Comparison of ENCODE assay signal across 10 mouse cellular contexts in the genomic region with DNA sequence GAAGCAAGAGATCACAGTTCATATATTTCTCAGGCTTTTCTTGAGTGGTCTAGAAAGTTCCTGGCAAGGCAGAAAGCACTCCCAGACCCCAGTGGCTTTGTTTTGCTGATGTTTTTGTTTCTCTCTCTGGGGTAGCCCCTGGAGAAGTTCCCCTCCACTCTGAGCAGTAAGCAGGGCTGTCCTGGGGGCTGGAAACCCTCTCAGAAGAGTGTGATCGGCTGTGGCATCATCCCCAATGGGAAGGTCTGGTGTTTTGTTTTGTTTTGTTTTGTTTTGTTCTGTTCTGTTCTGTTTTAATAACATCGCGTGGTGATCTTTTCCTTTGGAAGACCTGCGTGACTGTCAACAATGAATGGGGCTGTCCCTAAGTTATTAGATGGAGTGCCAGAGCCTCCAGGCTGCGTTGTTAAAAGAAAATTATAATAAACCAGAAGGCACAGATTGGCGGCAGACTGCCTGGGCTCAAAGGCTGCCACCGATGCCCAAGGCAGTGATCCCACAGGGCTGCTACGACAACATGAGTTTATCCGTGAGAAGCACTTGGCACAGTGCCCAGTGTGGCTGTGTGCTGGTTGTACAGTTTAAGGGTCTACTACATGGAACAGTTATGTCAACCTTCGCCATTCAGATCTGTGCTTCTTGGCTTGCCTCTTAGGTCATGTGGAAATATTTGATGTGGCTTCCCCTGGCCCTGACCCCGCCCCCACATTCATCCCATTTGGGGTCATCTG. TPM values are rescaled to one million over a fixed set of nuclear protein-coding genes. Genes with fewer than 3 reads are reported as not detected.
DNase-seq lines count a peak whose midpoint lies in the region; ATAC-seq and TF ChIP-seq lines count a peak whose summit lies in the region.
"Had no signal": no experiment of that assay in that cellular context is flagged by ENCODE, and none has a peak within 500 bp of the region (broad histone marks: within the 10 kb centered on the region; RNA-seq: fewer than 3 reads in every experiment).

No protein-coding gene starts in this region.

- no peaks in the 10 kb centered on the region for H3K9me3 ChIP-seq in hindbrain, embryonic 14.5 days (ENCODE audit: control insufficient read depth, low read length)
- no peaks in the 10 kb centered on the region for H3K9me3 ChIP-seq in midbrain, embryonic 16.5 days (replicated peaks; ENCODE audit: control insufficient read depth, low read length, poor library complexity, severe bottlenecking)
- H3K9me3 ChIP-seq: G1E had no signal

- peak; percentile 89 for DNase-seq in heart, adult 11 months
- DNase-seq in heart, postnatal 36 days, result no peak
- peak; percentile 22 for DNase-seq in urinary bladder, postnatal 14 days (ENCODE audit: low spot score)
- no peak for DNase-seq in urinary bladder, postnatal 10 days (ENCODE audit: low spot score)
- peak; percentile 76 for DNase-seq in hindbrain, embryonic 14.5 days (ENCODE audit: low spot score)
- no peak for DNase-seq in urinary bladder, postnatal 25 days (ENCODE audit: low spot score)
- no peak for DNase-seq in thymus, adult 2 months

- TF ChIP-seq POLR2A in thymus, adult 2 months (IDR thresholded peaks at IDR 0.05; ENCODE audit: control insufficient read depth, extremely low read depth, insufficient read depth, low read length, poor library complexity), result no peak

- intact Hi-C loops in heart, postnatal 36 days (cut with DNase I), result no loop called here

- no peak for TF ChIP-seq CTCF in thymus, adult 2 months (IDR thresholded peaks at IDR 0.05; ENCODE audit: borderline replicate concordance, control insufficient read depth, extremely low read depth, insufficient read depth, low read length, poor library complexity)

- H3K4me2 ChIP-seq in hindbrain, embryonic 14.5 days (replicated peaks), result 0 out of 2 replicates have a peak overlapping the region, but pooled peaks have one; percentile 19
- H3K4me2 ChIP-seq in midbrain, embryonic 16.5 days (ENCODE audit: low read length), result peak overlapping the region; percentile 0; the same call in 1 of the 2 replicates

- ATAC-seq in hindbrain, embryonic 14.5 days (ENCODE audit: low FRiP score), result peak; percentile 88
- peak; percentile 86 for ATAC-seq in midbrain, embryonic 16.5 days

- 0 out of 2 replicates have a peak overlapping the region, but pooled peaks have one; percentile 21 for H3K27ac ChIP-seq in hindbrain, embryonic 14.5 days
- H3K27ac ChIP-seq in midbrain, embryonic 16.5 days (ENCODE audit: low read length), result no peak overlapping the region
- no peak overlapping the region for H3K27ac ChIP-seq in thymus, adult 2 months (ENCODE audit: control insufficient read depth, insufficient read depth, low read length)

- no peak overlapping the region for H3K4me3 ChIP-seq in hindbrain, embryonic 14.5 days (replicated peaks; ENCODE audit: low read length)
- no peak overlapping the region for H3K4me3 ChIP-seq in midbrain, embryonic 16.5 days (ENCODE audit: low read depth, low read length)
- H3K4me3 ChIP-seq in thymus, adult 2 months (ENCODE audit: control insufficient read depth, insufficient read depth, low read length), result no peak overlapping the region
- H3K4me3 ChIP-seq: erythroblast, embryonic 14.5 days had no signal

- H3K9ac ChIP-seq in hindbrain, embryonic 14.5 days, result no peak overlapping the region
- H3K9ac ChIP-seq in midbrain, embryonic 16.5 days (ENCODE audit: low read depth, low read length), result no peak overlapping the region

- H3K4me1 ChIP-seq in hindbrain, embryonic 14.5 days (replicated peaks; ENCODE audit: control insufficient read depth, insufficient read depth, low read length), result peaks cover 19% of the 10 kb centered on the region
- H3K4me1 ChIP-seq in midbrain, embryonic 16.5 days (ENCODE audit: control insufficient read depth, insufficient read depth, low read length), result peaks cover 6% of the 10 kb centered on the region; the same call in 1 of the 2 replicates
- peaks cover 18% of the 10 kb centered on the region for H3K4me1 ChIP-seq in thymus, adult 2 months (replicated peaks; ENCODE audit: control insufficient read depth, insufficient read depth, low read length)

- WGBS in hindbrain, embryonic 14.5 days, result 24% methylated on average over 11 of the region's 11 CpGs
- WGBS in midbrain, embryonic 16.5 days, result 27% methylated on average over 11 of the region's 11 CpGs
- WGBS in thymus, adult 2 months, result 74% methylated on average over 11 of the region's 11 CpGs

- H3K27me3 ChIP-seq in hindbrain, embryonic 14.5 days (ENCODE audit: control insufficient read depth, insufficient read depth, low read length), result no peaks in the 10 kb centered on the region
- peaks cover 3% of the 10 kb centered on the region; the same call in 1 of the 2 replicates for H3K27me3 ChIP-seq in midbrain, embryonic 16.5 days (ENCODE audit: control insufficient read depth, insufficient read depth, low read depth, low read length)
- H3K27me3 ChIP-seq in thymus, adult 2 months (ENCODE audit: control insufficient read depth, insufficient read depth, low read length), result no peaks in the 10 kb centered on the region

- H3K36me3 ChIP-seq in hindbrain, embryonic 14.5 days (replicated peaks; ENCODE audit: control insufficient read depth, insufficient read depth), result no peaks in the 10 kb centered on the region
- H3K36me3 ChIP-seq in midbrain, embryonic 16.5 days (ENCODE audit: control insufficient read depth, insufficient read depth, low read length), result no peaks in the 10 kb centered on the region
- no peaks in the 10 kb centered on the region for H3K36me3 ChIP-seq in thymus, adult 2 months (ENCODE audit: control insufficient read depth, insufficient read depth, low read length)
- H3K36me3 ChIP-seq: G1E had no signal

RNA-seq across cellular contexts. Expression of a gene that starts 56.5 kb away (rescaled TPM):
- not detected for total RNA-seq in heart, postnatal 36 days (2021)
- 1.8 and 2.8 TPM in 2 replicates for polyA plus RNA-seq in hindbrain, embryonic 14.5 days (2014; fragmentation: Nextera tagmentation; extraction: Ambion mirVana)
- polyA plus RNA-seq in midbrain, embryonic 16.5 days (2015; fragmentation: Nextera tagmentation; extraction: Ambion mirVana), result 1.1 and 2.1 TPM in 2 replicates
- 0.03 TPM in 1 of 2 replicates, not detected in the other for polyA plus RNA-seq in thymus, adult 2 months (2012; rRNA removed)
- total RNA-seq: G1E had no signal
- polyA plus RNA-seq: erythroblast, embryonic 14.5 days; G1E had no signal

Comparison
In these comparisons a context has a peak if more than half of its experiments do, and no peak if none do; other contexts are left out.
1. DNase-seq: peak in heart, adult 11 months (single experiment), urinary bladder, postnatal 14 days (single experiment) and hindbrain, embryonic 14.5 days (single experiment); none in heart, postnatal 36 days (0 of 2), urinary bladder, postnatal 10 days (single experiment), urinary bladder, postnatal 25 days (single experiment) and thymus, adult 2 months (single experiment).